Mouse (Mus musculus) forebrain, embryonic 11.5 days (tissue): ENCODE measurements around the gene Arhgef33. TPM values are rescaled to one million over a fixed set of nuclear protein-coding genes. Genes with fewer than 3 reads are reported as not detected.

Experiments
- ATAC-seq: fragments of 200-750 bp; cut with Nextera tagmentation; replicated peaks from 2 replicates; pipeline ENCODE4 v1.8.0; 2017; ENCODE audit warnings: moderate TSS enrichment; ENCODE audit not compliant: low FRiP score
- DNase-seq: peaks from one replicate; pipeline ENCODE4 v3.0.0-alpha.2; 2017; ENCODE audit warnings: low spot score
- H3K27ac ChIP-seq: fragments of 300-500 bp; sonication (generic); 2 replicates; pipeline ENCODE4 v1.5.1; 2014; ENCODE audit warnings: low read depth, low read length
- H3K27me3 ChIP-seq: fragments of 300-500 bp; sonication (generic); 2 replicates; pipeline ENCODE4 v1.6.1; 2014; ENCODE audit warnings: mild to moderate bottlenecking, low read length, mixed read lengths; ENCODE audit not compliant: control insufficient read depth, insufficient read depth
- H3K36me3 ChIP-seq: fragments of 300-500 bp; sonication (generic); 2 replicates; pipeline ENCODE4 v1.6.1; 2014; ENCODE audit warnings: mild to moderate bottlenecking, low read length, moderate library complexity, mixed read lengths; ENCODE audit not compliant: control insufficient read depth, insufficient read depth
- H3K4me1 ChIP-seq: fragments of 300-500 bp; sonication (generic); replicated peaks from 2 replicates; pipeline ENCODE4 v1.6.1; 2014; ENCODE audit warnings: low read length, mixed read lengths; ENCODE audit not compliant: control insufficient read depth, insufficient read depth
- H3K4me2 ChIP-seq: fragments of 300-500 bp; sonication (generic); 2 replicates; pipeline ENCODE4 v1.6.1; 2014; ENCODE audit warnings: low read depth, mild to moderate bottlenecking, low read length, moderate library complexity, mixed read lengths; ENCODE audit not compliant: severe bottlenecking
- H3K4me3 ChIP-seq: fragments of 300-500 bp; sonication (generic); 2 replicates; pipeline ENCODE4 v1.5.1; 2014; ENCODE audit warnings: low read depth, low read length
- H3K9ac ChIP-seq: fragments of 300-500 bp; sonication (generic); 2 replicates; pipeline ENCODE4 v1.6.1; 2014; ENCODE audit warnings: low read length
- H3K9me3 ChIP-seq: fragments of 300-500 bp; sonication (generic); 2 replicates; pipeline ENCODE4 v1.6.1; 2016; ENCODE audit warnings: low read length, mixed read lengths; ENCODE audit not compliant: control insufficient read depth
- WGBS: fragments of 180-500 bp; shearing (Covaris S2); extraction: QIAGEN DNeasy Blood & Tissue Kit; methylation state at CpG from one replicate; pipeline ENCODE4 v1.1.7; 2014; 5-methylcytosine and 5-hydroxymethylcytosine counted together
- polyA plus RNA-seq: library from polyadenylated mRNA; unstranded; fragments of >200 nt; fragmentation: Nextera tagmentation; extraction: Ambion mirVana; gene quantifications from 2 replicates; pipeline ENCODE4 v1.2.1, GENCODE M21; 2014

Gene Arhgef33
- polyA plus RNA-seq, 1 experiment from 2014 or later, result 0.21 TPM

DNA sequence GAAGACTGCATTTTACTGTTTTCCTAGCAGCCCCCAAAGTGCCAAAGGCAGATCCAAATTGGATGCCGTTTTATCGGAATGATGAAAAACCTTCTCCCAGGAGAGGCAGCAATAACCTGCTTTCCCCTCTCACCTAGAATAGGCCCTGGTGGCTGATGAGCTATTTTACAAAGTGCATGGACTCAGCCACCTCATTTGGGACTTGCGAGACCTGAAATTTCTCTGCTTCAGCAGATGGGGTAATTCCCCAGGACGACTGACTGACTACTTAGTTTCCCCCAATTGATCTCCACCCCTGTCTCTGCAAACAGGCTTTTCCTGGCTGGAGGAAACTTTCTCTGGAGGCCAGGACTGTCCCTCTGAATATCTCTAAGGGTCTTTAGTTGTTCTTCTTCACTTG, 15.8 kb downstream of the Arhgef33 start:
- WGBS, result 83% methylated on average over 4 of the region's 4 CpGs
- no peak overlapping the region for H3K27ac ChIP-seq
- H3K4me3 ChIP-seq, result no peak overlapping the region
- DNase-seq (no peak), ATAC-seq (no peak)
- no peak overlapping the region for H3K4me2 ChIP-seq
- no peaks in the 10 kb centered on the region for H3K36me3 ChIP-seq
- no peaks in the 10 kb centered on the region for H3K4me1 ChIP-seq
- H3K27me3 ChIP-seq, result no peaks in the 10 kb centered on the region
- H3K9me3 ChIP-seq, result no peaks in the 10 kb centered on the region
- no peak overlapping the region for H3K9ac ChIP-seq

DNA sequence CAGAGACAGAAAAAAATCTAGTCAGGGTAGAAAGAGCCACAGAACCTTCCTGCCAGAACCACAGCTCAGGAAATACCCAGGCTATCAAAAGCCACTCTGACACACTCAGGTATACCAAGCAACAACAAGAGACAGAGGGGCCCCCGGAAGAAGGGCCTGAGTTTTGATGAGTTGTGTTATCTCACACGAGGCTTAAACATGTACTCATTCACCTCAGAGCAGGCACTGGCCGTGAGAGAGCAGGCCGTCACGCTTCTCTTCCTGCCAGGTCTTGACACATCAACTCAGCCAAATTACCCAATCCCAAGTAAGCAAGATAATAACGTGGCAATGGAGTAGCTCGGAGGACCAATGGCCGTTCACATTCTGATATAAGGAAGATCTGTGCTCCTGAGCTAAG, 16.5 kb downstream of the Arhgef33 start:
- Histone ChIP-seq H3K4me2 (no peak overlapping the region), H3K36me3 (no peaks in the 10 kb centered on the region), H3K27ac (no peak overlapping the region), H3K27me3 (no peaks in the 10 kb centered on the region), H3K4me3 (no peak overlapping the region), H3K9ac (no peak overlapping the region), H3K9me3 (no peaks in the 10 kb centered on the region), H3K4me1 (no peaks in the 10 kb centered on the region)
- ATAC-seq, result no peak
- 90% methylated on average over 8 of the region's 8 CpGs for WGBS
- DNase-seq, result no peak

DNA sequence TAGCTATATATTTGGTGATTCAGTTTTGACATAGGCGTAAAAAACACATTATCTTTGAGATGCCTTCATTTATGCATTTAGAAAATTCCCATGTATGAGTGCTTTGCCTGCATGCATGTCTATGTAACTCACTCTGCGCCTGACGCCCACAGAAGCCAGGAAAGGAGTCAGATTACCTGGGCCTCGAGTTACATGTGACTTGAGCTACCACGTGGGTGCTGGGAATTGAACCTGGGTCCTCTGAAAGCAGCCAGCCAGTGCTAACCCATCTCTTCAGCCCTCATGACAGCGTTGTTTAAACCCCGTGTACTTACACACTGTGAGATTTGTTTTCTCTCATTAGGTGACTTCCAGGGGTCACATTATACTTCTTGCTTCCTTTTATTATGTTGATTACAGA, 17.3 kb downstream of the Arhgef33 start:
- ATAC-seq (no peak), DNase-seq (no peak)
- WGBS, result 86% methylated on average over 7 of the region's 7 CpGs
- Histone ChIP-seq H3K36me3 (no peaks in the 10 kb centered on the region), H3K4me3 (no peak overlapping the region), H3K27ac (no peak overlapping the region), H3K27me3 (no peaks in the 10 kb centered on the region), H3K9ac (no peak overlapping the region), H3K9me3 (no peaks in the 10 kb centered on the region), H3K4me2 (no peak overlapping the region), H3K4me1 (no peaks in the 10 kb centered on the region)

DNA sequence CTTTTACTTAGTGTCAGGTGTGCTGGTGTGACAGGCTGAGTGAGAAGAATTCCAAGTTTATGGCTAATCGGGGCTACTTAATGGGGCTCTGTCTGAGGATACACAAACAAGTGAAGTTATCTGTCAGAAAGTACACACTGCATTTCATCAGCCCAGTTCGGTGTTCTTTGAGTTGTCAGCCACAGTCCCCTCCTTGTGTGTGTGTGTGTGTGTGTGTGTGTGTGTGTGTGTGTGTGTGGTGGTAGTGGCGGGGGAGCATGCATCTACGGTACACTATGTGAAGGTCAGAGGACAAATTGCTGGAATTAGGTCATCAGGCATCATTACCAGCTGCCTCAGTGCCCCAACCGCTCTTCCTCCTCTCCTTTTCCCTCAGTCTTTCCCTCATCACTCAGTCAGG, 18.2 kb downstream of the Arhgef33 start:
- ATAC-seq (no peak), DNase-seq (no peak)
- H3K9ac ChIP-seq, result no peak overlapping the region
- 91% methylated on average over 5 of the region's 5 CpGs for WGBS
- H3K4me3 ChIP-seq, result no peak overlapping the region
- no peak overlapping the region for H3K4me2 ChIP-seq
- no peaks in the 10 kb centered on the region for H3K4me1 ChIP-seq
- no peak overlapping the region for H3K27ac ChIP-seq
- no peaks in the 10 kb centered on the region for H3K9me3 ChIP-seq
- no peaks in the 10 kb centered on the region for H3K27me3 ChIP-seq
- H3K36me3 ChIP-seq, result no peaks in the 10 kb centered on the region

DNA sequence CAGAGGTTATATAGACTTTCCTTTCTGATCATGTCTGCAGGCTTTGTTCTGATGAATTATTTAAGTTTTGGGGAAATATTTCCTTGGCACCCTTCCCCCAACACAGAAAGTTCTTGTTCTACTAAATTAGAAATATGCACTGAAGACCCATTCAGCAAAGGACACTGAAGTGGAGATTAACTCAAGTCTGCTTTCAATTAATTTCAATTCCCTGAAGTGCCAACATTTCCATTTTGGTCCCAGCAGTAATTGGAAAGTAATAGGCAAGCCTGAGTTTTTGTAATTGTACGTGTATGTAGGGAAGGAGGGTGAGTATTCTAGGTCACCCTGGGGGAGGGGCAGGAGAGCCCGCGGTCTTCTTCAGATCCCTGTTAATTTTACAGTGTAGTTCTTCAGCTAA, 19.2 kb downstream of the Arhgef33 start:
- Histone ChIP-seq H3K9me3 (no peaks in the 10 kb centered on the region), H3K36me3 (no peaks in the 10 kb centered on the region), H3K9ac (no peak overlapping the region), H3K27ac (no peak overlapping the region), H3K4me2 (no peak overlapping the region), H3K27me3 (no peaks in the 10 kb centered on the region), H3K4me3 (no peak overlapping the region), H3K4me1 (no peaks in the 10 kb centered on the region)
- DNase-seq, result no peak
- no peak for ATAC-seq
- 73% methylated on average over 3 of the region's 3 CpGs for WGBS

DNA sequence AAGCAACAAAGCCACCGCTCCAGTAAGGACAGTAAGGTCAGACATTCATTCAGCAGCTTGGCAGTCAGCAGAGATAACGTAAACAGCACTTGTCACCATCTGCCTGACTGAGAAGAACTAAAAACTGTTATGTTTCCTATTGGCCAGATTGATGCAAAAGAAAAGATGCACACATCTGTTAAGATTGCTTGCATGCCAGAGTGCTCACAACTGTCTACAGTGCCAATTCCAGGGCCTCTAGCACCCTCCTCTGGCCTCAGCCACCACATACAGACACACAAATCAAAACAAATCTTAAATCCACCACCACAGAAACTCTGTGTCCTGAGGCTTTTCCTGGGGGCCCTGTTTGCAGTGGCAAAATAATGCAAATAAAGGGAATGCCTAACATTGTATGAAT, 25.2 kb downstream of the Arhgef33 start:
- Histone ChIP-seq H3K4me2 (no peak overlapping the region), H3K27me3 (no peaks in the 10 kb centered on the region), H3K9me3 (no peaks in the 10 kb centered on the region), H3K36me3 (no peaks in the 10 kb centered on the region), H3K27ac (no peak overlapping the region), H3K4me1 (no peaks in the 10 kb centered on the region), H3K9ac (no peak overlapping the region), H3K4me3 (no peak overlapping the region)
- no peak for ATAC-seq
- no peak for DNase-seq
- 82% methylated on average over 2 of the region's 2 CpGs for WGBS

DNA sequence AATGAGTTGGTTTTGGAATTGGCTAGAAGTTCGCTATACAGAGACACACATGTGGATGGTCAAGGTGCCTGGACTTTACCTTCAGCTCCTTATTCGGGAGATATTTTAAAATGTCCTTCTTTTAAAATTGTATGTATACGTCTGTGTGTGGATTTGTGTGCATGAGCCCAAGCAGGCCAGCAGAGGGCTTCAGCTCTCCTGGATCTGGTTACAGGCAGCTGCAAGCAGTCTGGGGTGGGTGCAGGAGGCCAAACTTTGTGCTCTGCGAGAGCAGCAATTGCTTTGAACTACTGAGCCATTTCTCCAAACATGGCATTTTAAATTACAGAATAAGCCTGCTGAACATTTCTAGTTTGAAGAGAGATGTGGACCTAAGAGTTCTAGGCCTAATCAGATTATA, 38.1 kb downstream of the Arhgef33 start:
- Histone ChIP-seq H3K4me2 (no peak overlapping the region), H3K27ac (no peak overlapping the region), H3K9ac (no peak overlapping the region), H3K36me3 (no peaks in the 10 kb centered on the region), H3K4me3 (no peak overlapping the region), H3K27me3 (no peaks in the 10 kb centered on the region), H3K4me1 (no peaks in the 10 kb centered on the region), H3K9me3 (no peaks in the 10 kb centered on the region; the same call in 1 of the 2 replicates)
- DNase-seq (no peak), ATAC-seq (no peak)
- 86% methylated on average over 4 of the region's 4 CpGs for WGBS

DNA sequence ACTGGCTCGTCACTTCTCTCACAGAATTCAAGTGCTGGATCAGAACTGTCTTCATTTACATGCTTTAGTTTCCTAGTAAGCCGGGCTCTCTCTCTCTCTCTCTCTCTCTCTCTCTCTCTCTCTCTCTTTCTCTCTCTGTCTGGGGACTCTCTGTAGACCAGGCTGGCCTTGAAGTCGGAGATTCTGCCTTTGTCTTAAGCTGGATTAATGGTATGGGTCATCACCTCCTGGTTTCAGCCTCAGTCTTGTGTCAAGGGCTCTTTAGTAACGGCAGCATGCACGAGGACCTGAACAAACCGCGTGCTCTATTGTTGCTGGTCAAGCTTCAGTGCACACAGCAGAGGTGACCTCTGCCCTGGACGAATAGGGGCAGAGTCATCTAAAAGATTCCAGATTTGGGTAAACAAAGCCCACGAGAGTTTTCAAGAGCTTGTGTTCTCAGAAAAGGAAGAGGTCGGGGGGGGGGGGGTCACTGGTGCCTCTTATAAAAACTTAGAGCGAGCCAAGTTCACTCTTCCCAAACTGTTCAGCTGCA, 39.5 kb downstream of the Arhgef33 start:
- Histone ChIP-seq H3K36me3 (no peaks in the 10 kb centered on the region), H3K9ac (no peak overlapping the region), H3K27ac (no peak overlapping the region), H3K4me3 (no peak overlapping the region), H3K4me2 (no peak overlapping the region), H3K4me1 (no peaks in the 10 kb centered on the region), H3K9me3 (no peaks in the 10 kb centered on the region; the same call in 1 of the 2 replicates), H3K27me3 (no peaks in the 10 kb centered on the region)
- DNase-seq (no peak), ATAC-seq (no peak)
- 19% methylated on average over 11 of the region's 11 CpGs for WGBS

DNA sequence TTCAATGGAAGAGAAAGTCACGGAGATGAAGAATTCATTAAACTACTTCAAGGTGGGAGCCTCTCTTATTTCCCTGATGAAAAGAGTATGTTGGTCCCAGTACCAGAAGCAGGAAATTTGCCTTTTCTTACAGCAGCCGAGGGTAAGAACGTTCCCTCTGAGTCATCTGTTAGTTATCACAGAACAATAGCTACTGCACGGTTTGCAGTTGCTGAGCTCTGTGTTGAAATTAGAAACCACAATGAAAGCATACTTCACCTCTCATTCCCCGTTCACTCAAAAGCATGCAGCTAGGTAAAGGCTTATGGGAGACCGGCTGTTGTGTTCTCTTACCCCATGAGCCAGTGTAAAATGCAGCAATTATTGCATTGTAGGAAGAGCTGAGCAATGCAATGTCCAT, 40.0 kb downstream of the Arhgef33 start:
- Histone ChIP-seq H3K27me3 (no peaks in the 10 kb centered on the region), H3K36me3 (no peaks in the 10 kb centered on the region), H3K4me1 (no peaks in the 10 kb centered on the region), H3K27ac (no peak overlapping the region), H3K4me2 (no peak overlapping the region), H3K9ac (no peak overlapping the region), H3K4me3 (no peak overlapping the region), H3K9me3 (no peaks in the 10 kb centered on the region; the same call in 1 of the 2 replicates)
- no peak for ATAC-seq
- 46% methylated on average over 6 of the region's 6 CpGs for WGBS
- no peak for DNase-seq
